Mouse (Mus musculus): ENCODE results near the gene 4930556J24Rik. TPM values are rescaled to one million over a fixed set of nuclear protein-coding genes. Genes with fewer than 3 reads are reported as not detected.

Gene 4930556J24Rik
- polyA plus RNA-seq, 1 experiment from 2014 or later: 0.37 TPM

DNA sequence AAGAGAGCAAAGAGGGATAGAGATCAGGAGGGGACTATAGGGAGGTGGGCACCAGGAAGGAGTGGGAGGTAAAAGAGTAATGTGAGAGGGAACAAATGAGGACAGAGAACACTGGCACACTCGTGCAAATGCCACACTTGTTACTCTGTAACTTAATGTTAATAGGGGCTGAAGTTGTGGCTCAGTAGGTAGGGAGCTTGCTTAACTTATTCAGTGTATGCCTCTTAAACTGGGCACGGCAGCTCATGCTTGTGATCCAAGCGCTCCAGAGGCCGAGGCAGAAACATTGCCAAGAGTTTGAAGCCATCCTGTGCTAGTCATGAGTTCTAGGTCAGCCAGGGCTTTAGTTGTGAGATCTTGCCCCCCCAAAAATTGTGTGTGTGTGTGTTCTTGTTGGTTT lies 41.4 kb downstream of the 4930556J24Rik start:
- 69% methylated on average over 4 of the region's 4 CpGs for WGBS

DNA sequence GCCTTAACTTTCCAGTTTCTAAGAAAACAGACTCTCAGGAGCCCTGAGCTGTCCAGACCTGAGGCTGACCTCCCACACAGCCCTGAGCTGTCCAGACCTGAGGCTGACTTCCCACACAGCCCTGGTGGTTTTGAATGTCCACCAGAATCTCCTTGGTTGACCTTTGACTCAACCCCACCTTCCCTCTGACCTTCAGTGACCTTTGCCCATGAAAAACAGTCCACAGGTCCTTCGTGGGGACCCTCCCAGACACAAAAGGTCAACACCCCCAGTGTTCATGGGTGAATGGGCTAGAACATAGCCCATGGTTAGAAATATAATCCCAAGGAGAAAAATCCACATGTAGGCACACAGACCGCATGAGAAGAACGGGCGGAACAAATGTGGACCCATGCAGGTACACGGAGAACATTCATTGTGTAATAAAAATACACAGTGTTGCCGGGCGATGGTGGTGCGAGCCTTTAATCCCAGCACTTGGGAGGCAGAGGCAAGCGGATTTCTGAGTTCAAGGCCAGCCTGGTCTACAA lies 42.8 kb downstream of the 4930556J24Rik start:
- Histone ChIP-seq H3K36me3 (no peaks in the 10 kb centered on the region), H3K9me3 (no peaks in the 10 kb centered on the region), H3K27ac (no peak overlapping the region), H3K4me1 (peaks cover 15% of the 10 kb centered on the region), H3K4me3 (no peak overlapping the region), H3K9ac (no peak overlapping the region), H3K27me3 (0 out of 2 replicates have a peak, but pooled peaks cover 2% of the 10 kb centered on the region), H3K4me2 (replicated peaks) (no peak overlapping the region)
- 89% methylated on average over 9 of the region's 9 CpGs for WGBS
- ATAC-seq (ENCODE audit: low FRiP score, low read depth): no peak

More for the DNA sequence above, 41.4 kb downstream of the 4930556J24Rik start:
- H3K4me3 ChIP-seq: no peak overlapping the region
- H3K4me2 ChIP-seq (replicated peaks): no peak overlapping the region
- H3K9ac ChIP-seq: no peak overlapping the region
- no peaks in the 10 kb centered on the region for H3K9me3 ChIP-seq
- no peak overlapping the region for H3K27ac ChIP-seq
- 0 out of 2 replicates have a peak, but pooled peaks cover 2% of the 10 kb centered on the region for H3K27me3 ChIP-seq
- no peaks in the 10 kb centered on the region for H3K36me3 ChIP-seq
- no peak for ATAC-seq (ENCODE audit: low FRiP score, low read depth)
- H3K4me1 ChIP-seq: peaks cover 15% of the 10 kb centered on the region

DNA sequence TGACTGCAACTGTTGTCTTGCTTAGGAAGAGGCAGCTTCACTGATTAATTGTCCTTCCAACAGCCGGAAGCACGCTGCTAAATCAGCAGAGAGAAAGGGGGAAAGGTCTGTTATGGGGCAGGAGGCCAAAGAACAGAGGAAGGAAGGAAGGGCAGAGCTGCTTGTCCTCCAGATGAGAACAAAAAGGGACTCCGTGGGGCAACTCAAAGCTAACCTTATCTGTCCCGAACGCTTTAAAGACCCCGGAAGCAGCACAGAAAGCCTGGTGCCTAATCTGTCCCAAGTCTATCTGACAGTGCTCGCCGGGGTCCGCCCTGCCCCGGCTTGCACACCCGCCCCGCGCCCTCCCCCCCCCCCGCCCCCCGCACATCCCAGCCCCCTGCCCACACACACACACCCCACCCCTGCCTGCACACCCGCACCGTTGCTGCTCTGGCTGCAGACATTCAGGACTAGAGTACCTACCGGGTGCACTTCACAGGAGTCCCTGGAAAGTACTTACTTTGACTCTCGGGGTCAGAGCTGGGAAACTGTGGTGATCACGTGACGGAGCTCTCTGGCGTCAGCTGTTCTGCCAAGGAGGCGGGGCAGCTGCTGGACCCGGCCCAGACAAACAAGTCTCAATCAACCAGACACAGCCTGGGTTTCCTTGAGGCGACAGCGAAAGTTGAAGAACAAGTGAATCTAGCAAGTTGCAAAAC lies 44.9 kb downstream of the 4930556J24Rik start, which contains the start of gene Tcn2:
TSS of gene Tcn2 (minus strand) at position 649 of the 701 bp plus-strand sequence.
- H3K4me1 ChIP-seq: peaks cover 15% of the 10 kb centered on the region
- no peaks in the 10 kb centered on the region for H3K27me3 ChIP-seq
- peak within 1 kb of the TSS; percentile 77 for H3K4me2 ChIP-seq (replicated peaks)
- ATAC-seq (ENCODE audit: low FRiP score, low read depth): peak; percentile 86
- no peak within 1 kb of the TSS for H3K27ac ChIP-seq
- peaks cover 9% of the 10 kb centered on the region; the same call in 1 of the 2 replicates for H3K36me3 ChIP-seq
- H3K9me3 ChIP-seq: no peaks in the 10 kb centered on the region
- H3K9ac ChIP-seq: peak within 1 kb of the TSS; percentile 65
- under 1% methylated on average over 24 of the region's 26 CpGs for WGBS
- peak within 1 kb of the TSS; percentile 54 for H3K4me3 ChIP-seq

GRCm38 (mm10) chr11:3930931-3931330 lies 45.6 kb downstream of the 4930556J24Rik start:
- Histone ChIP-seq H3K36me3 (peaks cover 15% of the 10 kb centered on the region), H3K9me3 (no peaks in the 10 kb centered on the region), H3K9ac (peak overlapping the region; percentile 65), H3K4me2 (replicated peaks) (peak overlapping the region; percentile 77), H3K4me1 (peaks cover 15% of the 10 kb centered on the region), H3K27me3 (no peaks in the 10 kb centered on the region), H3K27ac (no peak overlapping the region), H3K4me3 (peak overlapping the region; percentile 54)
- WGBS: 39% methylated on average over 6 of the region's 6 CpGs
- no peak for ATAC-seq (ENCODE audit: low FRiP score, low read depth)

- peaks cover 15% of the 10 kb centered on the region for H3K4me1 ChIP-seq
- peaks cover 22% of the 10 kb centered on the region for H3K36me3 ChIP-seq
- H3K27ac ChIP-seq: no peak overlapping the region
- no peak overlapping the region for H3K4me3 ChIP-seq
- H3K27me3 ChIP-seq: no peaks in the 10 kb centered on the region
- ATAC-seq (ENCODE audit: low FRiP score, low read depth): no peak
- H3K9ac ChIP-seq: no peak overlapping the region
- WGBS: 72% methylated on average over 4 of the region's 4 CpGs
- H3K4me2 ChIP-seq (replicated peaks): no peak overlapping the region
- H3K9me3 ChIP-seq: no peaks in the 10 kb centered on the region
Measured at GRCm38 (mm10) chr11:3930019-3930418, 46.6 kb downstream of the 4930556J24Rik start.

DNA sequence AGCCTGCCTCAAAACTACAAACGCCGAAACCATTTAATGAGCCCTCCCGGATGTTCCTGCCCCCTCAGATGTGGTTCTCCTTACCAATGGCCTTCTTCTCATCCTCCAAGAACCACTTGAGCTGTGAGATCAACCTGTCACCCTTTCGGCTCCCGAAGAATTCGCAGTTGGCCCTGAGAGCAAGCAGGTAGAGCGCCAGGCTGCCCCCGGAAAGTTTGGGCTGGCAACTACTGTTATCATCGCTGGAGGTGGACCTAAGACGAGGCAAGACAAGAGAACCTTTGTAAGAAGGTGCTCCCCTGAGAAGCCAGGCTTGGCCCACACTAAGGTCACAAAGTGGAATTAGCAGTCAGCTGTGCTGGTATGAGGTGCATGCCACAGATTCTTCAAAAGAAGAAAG lies 50.7 kb downstream of the 4930556J24Rik start:
- Histone ChIP-seq H3K9me3 (no peaks in the 10 kb centered on the region), H3K4me2 (replicated peaks) (no peak overlapping the region), H3K4me3 (no peak overlapping the region), H3K27me3 (no peaks in the 10 kb centered on the region), H3K4me1 (peaks cover 5% of the 10 kb centered on the region), H3K9ac (no peak overlapping the region), H3K27ac (no peak overlapping the region), H3K36me3 (peaks cover 50% of the 10 kb centered on the region)
- 89% methylated on average over 10 of the region's 10 CpGs for WGBS
- no peak for ATAC-seq (ENCODE audit: low FRiP score, low read depth)

- peaks cover 50% of the 10 kb centered on the region for H3K36me3 ChIP-seq
- H3K4me1 ChIP-seq: no peaks in the 10 kb centered on the region
- H3K4me2 ChIP-seq (replicated peaks): no peak overlapping the region
- WGBS: 93% methylated on average over 6 of the region's 6 CpGs
- no peak overlapping the region for H3K4me3 ChIP-seq
- H3K27ac ChIP-seq: no peak overlapping the region
- H3K27me3 ChIP-seq: no peaks in the 10 kb centered on the region
- H3K9me3 ChIP-seq: no peaks in the 10 kb centered on the region
- no peak overlapping the region for H3K9ac ChIP-seq
- no peak for ATAC-seq (ENCODE audit: low FRiP score, low read depth)
Measured at GRCm38 (mm10) chr11:3922731-3923130, 53.8 kb downstream of the 4930556J24Rik start.

GRCm38 (mm10) chr11:3922115-3922514 lies 54.5 kb downstream of the 4930556J24Rik start:
- no peak for ATAC-seq (ENCODE audit: low FRiP score, low read depth)
- 91% methylated on average over 9 of the region's 9 CpGs for WGBS
- Histone ChIP-seq H3K4me2 (replicated peaks) (no peak overlapping the region), H3K36me3 (peaks cover 51% of the 10 kb centered on the region), H3K4me3 (no peak overlapping the region), H3K9ac (no peak overlapping the region), H3K27me3 (no peaks in the 10 kb centered on the region), H3K9me3 (no peaks in the 10 kb centered on the region), H3K4me1 (no peaks in the 10 kb centered on the region), H3K27ac (no peak overlapping the region)

DNA sequence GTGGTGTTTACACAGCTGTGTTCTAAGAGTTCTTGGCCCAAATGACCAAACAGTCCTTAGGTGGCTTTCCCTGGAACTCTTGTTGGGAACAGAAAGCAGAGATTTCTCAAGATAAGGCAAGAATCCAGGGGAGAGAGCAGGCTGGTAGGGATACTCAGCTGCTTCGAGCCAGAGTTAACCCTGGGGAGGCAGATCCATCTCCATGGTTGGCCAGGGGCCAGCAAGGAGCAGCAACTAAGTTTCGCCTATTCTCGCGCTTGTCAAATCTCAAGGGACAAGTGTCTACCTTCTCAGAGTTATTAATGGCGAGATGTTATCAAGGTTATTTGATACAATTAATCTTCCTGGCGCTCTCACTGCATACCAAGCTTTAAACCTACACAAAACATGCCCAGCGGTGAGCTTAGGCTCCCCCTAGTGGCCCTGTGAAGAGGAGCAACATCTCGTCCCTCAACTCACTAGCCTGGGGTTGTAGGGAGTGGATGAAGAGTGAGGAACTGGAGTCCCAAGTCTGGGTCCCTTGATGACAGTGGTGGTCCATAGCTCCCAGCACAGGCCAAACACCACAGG lies 55.2 kb downstream of the 4930556J24Rik start:
- no peak overlapping the region for H3K4me2 ChIP-seq (replicated peaks)
- H3K4me1 ChIP-seq: no peaks in the 10 kb centered on the region
- peaks cover 44% of the 10 kb centered on the region for H3K36me3 ChIP-seq
- H3K9ac ChIP-seq: no peak overlapping the region
- WGBS: 24% methylated on average over 8 of the region's 8 CpGs
- H3K27me3 ChIP-seq: no peaks in the 10 kb centered on the region
- no peak for ATAC-seq (ENCODE audit: low FRiP score, low read depth)
- H3K9me3 ChIP-seq: no peaks in the 10 kb centered on the region
- no peak overlapping the region for H3K27ac ChIP-seq
- no peak overlapping the region for H3K4me3 ChIP-seq

DNA sequence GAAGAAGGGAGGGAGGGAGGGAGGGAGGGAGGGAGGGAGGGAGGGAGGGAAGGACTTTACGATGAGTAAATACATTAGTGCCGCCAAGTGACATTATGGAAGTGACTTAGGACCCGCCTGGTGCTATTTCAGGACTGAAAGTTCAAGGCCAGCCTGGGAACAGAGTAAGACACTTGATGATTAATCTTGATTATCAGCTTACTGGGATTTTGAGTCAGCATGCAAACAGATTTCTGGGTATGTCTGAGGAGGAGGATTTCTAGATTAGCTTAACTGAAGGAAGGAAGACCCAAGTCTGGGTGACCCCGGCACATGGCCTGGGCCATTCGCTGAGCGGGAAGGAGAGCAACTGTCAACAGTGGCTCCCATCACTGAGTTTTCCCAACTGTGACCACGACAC lies 56.1 kb downstream of the 4930556J24Rik start:
- Histone ChIP-seq H3K4me3 (no peak overlapping the region), H3K36me3 (peaks cover 35% of the 10 kb centered on the region), H3K4me2 (replicated peaks) (no peak overlapping the region), H3K27ac (no peak overlapping the region), H3K9me3 (no peaks in the 10 kb centered on the region), H3K4me1 (no peaks in the 10 kb centered on the region), H3K9ac (no peak overlapping the region), H3K27me3 (0 out of 2 replicates have a peak, but pooled peaks cover under 1% of the 10 kb centered on the region)
- 85% methylated on average over 7 of the region's 7 CpGs for WGBS
- no peak for ATAC-seq (ENCODE audit: low FRiP score, low read depth)

DNA sequence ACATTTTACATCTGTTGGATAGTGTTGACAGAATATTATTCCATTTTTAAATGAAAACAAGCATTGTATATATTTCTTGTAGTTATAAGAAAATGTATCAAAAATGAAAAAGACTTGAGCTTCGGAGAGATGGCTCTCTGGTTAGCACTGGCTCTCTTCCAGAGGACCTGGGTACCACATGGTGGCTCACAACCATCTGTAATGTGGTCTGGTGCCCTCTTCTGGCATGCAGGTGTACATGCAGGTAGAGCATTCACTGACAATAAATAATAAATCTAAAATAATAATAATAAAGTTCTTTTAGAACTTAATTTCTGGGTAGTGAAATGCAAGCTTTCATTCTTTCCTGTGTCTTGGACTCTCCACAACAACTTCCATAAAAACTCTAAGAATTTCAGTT lies 57.8 kb downstream of the 4930556J24Rik start:
- H3K4me1 ChIP-seq: peaks cover 4% of the 10 kb centered on the region; the same call in 1 of the 2 replicates
- H3K27me3 ChIP-seq: 0 out of 2 replicates have a peak, but pooled peaks cover 4% of the 10 kb centered on the region
- H3K9me3 ChIP-seq: no peaks in the 10 kb centered on the region
- H3K9ac ChIP-seq: no peak overlapping the region
- 54% methylated on average over 1 of the region's 1 CpGs for WGBS
- H3K4me2 ChIP-seq (replicated peaks): no peak overlapping the region
- no peak overlapping the region for H3K27ac ChIP-seq
- H3K36me3 ChIP-seq: peaks cover 20% of the 10 kb centered on the region
- ATAC-seq (ENCODE audit: low FRiP score, low read depth): no peak
- H3K4me3 ChIP-seq: no peak overlapping the region

- ATAC-seq (ENCODE audit: low FRiP score, low read depth): peak; percentile 76
- under 1% methylated on average over 28 of the region's 28 CpGs for WGBS
- Histone ChIP-seq H3K4me3 (peak within 1 kb of the TSS; percentile 63), H3K9ac (peak within 1 kb of the TSS; percentile 66), H3K4me2 (replicated peaks) (peak within 1 kb of the TSS; percentile 93), H3K9me3 (no peaks in the 10 kb centered on the region), H3K4me1 (peaks cover 26% of the 10 kb centered on the region), H3K27ac (peak within 1 kb of the TSS; percentile 33; the same call in 1 of the 2 replicates), H3K36me3 (peaks cover 5% of the 10 kb centered on the region; the same call in 1 of the 2 replicates), H3K27me3 (peaks cover 20% of the 10 kb centered on the region)
Measured at GRCm38 (mm10) chr11:3914109-3914840, 62.3 kb downstream of the 4930556J24Rik start, which contains the start of gene Slc35e4. TSS of gene Slc35e4 (minus strand) at chr11:3914664.
